Mouse (Mus musculus) olfactory bulb, adult 2 months (tissue): ENCODE data around the gene Myo19.

ENCODE experiments used
- CTCF ChIP-seq: fragments of 200-500 bp; IDR thresholded peaks from 2 replicates; pipeline ENCODE4 v1.5.1; 2012; ENCODE audit warnings: low read depth, mild to moderate bottlenecking, low read length, moderate library complexity; ENCODE audit not compliant: insufficient read depth
- POLR2A ChIP-seq: fragments of 200-500 bp; IDR thresholded peaks from 2 replicates; pipeline ENCODE4 v1.6.1; 2012; ENCODE audit warnings: mild to moderate bottlenecking, low read depth, low read length, moderate library complexity; ENCODE audit not compliant: insufficient read depth

DNA sequence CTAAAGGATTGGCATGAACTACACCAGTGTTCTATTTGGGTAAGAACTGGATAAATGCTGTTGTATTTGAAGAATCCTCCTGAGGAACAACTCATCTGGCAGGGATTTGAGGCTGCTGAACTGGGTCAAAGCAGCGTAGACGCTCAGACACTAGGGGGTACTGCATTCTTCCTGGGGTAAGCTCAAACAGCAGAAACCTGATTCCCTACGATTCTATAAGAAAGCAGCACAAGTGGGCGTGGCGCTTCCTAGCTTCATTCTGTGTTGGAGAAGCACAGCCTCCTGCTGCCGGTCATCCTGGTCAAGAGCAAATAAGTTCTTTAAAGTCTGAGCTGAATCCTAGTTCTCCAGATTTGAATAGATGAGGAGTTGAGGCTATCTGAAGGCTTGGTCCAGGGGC is 52.3 kb downstream of the Myo19 start:
- TF ChIP-seq CTCF, result no peak
- TF ChIP-seq POLR2A, result no peak
